Mouse (Mus musculus) ovary, adult 18-20 months (tissue): ENCODE results near the gene Ralgapa2.
A peak's percentile ranks its signal among the peaks of the same experiment; 100 is the strongest.

Source experiments
- DNase-seq: peaks from one replicate; pipeline ENCODE4 v3.0.0; 2022; ENCODE audit warnings: low spot score, mixed read lengths

The Ralgapa2 gene

GRCm38 (mm10) chr2:146511911-146512580 lies at the start of gene Ralgapa2:
TSS of gene Ralgapa2 (minus strand) at chr2:146512344.
- peak; percentile 99 for DNase-seq

DNA sequence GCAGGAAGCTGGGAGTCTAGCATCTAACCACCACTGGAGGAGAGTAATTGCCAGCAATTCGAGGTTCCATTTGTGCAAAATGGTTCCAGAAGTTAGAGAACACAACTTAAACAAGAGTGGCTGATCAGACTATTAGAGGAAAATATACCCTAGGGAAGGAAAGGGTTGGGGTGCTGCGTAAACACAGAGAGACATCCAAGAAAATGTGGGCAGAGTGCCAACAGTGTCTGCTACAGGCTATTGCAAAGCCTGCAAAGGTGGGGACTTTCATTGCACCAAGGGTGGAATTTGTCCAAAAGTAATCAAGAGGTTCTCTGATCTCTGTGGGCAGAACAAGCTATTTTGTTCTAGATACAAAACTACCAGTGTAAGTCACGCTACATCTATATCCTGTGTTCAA lies 49.4 kb upstream of the Ralgapa2 start:
- DNase-seq: no peak

- DNase-seq: no peak
Observed at GRCm38 (mm10) chr2:146560633-146561043, 48.5 kb upstream of the Ralgapa2 start.

- no peak for DNase-seq
Observed at GRCm38 (mm10) chr2:146556148-146556547, 44.0 kb upstream of the Ralgapa2 start.

DNA sequence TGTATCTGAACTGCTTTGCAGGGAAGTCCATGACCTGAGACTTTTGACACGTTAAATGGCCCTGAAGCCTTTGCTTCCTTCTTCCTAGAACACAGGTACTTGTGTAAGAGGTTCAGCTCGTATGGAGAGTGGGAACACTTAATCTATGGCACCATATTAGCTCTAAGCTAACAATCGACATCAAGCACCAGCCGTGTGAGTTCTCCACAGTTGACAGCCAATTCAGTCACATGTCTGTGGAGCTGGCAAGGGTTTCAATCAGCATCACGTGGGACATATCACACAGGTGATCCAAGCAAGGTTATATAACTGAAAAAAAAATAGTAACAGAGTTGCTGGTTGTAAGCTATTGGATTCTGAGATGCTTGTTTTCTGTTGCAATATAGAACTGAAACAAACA lies 43.2 kb upstream of the Ralgapa2 start:
- DNase-seq: no peak

DNA sequence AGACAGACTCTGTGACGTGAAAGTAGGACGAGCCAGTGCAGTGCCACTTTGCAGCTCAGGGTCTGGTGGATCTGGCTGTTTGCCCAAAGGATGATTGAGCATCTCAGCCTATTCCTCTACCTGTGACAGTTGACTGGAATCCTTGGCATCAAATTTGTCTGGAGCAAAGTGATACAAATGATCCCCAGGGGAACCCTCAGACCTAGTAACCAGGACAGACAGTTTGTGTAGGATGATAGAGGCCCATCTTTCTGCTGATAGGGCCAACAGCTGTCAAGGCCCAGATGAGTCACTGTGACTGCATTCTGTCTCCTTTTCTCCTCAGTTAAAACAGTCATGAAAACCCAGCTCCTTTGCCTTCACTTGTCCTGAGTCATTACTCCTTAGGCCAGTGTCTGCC lies 41.6 kb upstream of the Ralgapa2 start:
- no peak for DNase-seq

DNA sequence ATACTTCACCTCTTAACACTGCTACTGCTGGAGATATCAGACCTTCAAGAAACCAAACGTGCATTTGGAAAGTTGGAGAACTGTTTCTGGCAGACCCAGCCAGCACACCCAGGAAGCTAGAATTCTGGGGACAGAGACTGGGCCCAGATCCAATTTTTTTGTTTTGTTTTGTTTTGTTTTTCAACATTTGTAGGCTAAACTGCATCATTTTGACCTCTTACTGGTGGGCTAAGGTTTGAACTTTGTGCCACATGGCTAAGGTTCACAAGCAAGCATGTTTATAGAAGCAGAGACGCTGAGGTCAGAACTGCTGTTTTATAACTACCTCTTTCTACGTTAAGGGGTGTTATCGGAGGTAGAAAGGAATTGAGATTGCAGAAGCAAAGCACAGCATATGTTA lies 39.7 kb upstream of the Ralgapa2 start:
- DNase-seq: peak; percentile 5

DNA sequence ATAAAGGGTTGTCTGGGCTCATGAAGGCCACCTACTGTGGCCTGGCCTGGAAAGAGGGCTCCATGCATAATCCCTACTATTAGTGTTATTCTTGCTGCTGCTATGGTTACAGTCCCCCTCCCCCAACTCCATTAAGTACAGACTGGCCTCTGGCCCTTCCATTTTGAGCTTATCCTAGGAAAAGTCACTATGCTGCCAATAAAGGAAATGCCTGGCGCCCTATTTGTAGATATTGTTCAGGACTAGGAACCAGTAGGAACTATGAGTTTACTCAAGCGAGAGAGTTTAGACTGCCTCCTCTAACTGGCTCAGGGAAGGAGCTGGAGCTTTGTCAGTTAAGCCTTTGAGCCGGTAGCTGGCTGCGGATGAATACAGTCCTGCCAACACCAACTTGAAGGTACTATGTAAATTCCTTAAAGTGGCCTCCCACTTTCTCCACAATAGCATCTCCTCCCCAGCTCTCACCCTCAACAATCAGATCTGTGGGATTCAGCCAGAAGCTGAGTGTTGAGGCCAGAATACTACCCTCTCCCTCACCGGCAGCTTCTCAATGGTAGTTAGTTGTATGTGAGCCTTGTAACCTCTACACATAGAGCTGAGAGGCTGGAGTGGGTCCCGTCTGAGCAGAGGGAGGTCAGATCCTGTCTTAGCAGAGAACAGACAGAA lies 37.1 kb upstream of the Ralgapa2 start:
- DNase-seq: peak; percentile 5

- DNase-seq: no peak
Observed at GRCm38 (mm10) chr2:146544155-146544814, 32.1 kb upstream of the Ralgapa2 start.

DNA sequence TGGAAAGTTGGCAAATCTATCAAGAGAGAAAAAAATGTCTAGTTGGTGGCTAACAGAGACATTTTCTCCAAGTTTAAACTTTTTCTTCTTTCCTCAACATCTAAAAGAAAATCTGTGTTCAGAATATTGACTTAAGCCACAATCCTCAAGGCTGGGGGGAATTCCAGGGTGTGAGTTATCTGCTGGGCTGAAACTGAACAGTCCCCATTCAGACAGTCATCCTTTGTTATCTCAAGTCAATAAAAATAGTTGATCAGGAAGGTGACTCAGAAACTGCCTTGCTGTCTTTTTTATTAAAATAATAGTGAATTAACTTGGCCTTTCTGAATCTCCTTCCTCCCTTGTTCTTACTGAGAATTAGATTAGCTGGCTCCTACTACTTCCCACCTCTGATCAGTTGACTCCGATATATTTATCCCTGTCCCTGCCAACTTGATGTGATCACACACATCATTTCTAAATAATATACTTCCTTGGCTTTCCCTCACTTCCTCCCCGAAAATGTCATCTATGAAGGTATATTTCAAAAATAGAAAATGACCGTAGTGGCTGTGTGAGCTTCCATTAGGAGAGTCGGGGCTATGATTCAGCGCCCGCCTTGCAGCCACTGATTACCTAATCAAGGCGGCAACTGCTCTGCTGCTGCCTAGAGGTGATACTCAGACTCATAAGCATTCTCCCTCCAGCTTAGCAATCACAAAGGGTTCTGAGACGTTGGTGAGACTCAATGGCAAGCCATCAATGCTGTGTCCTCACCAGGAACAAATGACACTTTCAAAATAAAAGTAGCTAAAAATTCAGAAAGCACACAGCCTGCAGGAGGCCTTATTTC lies 21.2 kb upstream of the Ralgapa2 start:
- DNase-seq: no peak

- DNase-seq: no peak
Observed at GRCm38 (mm10) chr2:146532493-146532892, 20.3 kb upstream of the Ralgapa2 start.

DNA sequence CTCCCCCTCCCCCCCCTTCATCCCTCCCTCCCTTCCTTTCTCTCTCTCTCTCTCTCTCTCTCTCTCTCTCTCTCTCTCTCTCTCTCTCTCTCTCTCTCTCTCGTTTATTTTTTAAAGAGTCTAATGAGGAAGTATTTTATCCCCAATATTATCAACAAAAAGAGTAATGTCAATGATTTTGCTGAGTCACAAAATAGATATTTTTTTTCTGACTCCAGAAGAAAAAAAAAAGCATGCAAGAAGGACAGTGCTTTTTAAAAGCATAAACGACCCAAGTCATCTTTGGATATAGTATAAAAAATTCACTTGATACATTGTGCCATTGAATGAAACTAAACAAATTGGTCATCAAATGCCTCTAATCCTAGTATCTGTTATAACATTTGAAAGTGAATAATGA lies 13.3 kb upstream of the Ralgapa2 start:
- DNase-seq: no peak

DNA sequence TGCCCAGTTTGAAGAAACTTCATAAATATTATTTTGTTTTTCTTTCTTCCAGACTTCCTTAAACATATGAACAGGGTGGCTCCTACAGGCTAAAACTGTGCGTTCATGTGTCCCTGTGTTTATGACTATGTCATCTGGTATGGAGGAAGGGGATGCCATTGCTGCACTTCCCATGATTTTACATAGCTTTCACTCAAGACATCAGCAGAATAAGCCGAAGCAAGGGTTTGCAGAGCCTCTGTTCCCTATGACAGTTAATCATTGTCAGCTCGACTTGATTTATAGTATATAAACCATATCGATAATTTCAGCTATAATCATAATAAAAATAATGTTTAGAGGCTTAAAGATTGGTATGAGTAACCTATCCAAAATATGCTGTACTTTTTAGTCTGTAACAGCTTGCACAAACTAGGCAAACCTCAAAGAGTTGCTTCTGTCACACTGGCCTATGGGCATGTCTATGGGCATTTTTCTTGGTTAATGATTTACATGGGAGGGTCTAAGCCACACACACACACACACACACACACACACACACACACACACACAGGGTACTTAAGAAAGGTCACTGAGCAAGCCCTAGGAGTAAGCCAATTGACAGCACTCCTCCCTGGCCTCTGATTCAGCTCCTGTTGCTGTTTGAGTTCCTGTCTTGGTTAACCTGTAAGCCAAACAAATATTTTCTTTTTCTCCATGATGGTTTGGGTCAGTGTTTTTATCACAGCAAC lies 12.7 kb upstream of the Ralgapa2 start:
- DNase-seq: no peak

DNA sequence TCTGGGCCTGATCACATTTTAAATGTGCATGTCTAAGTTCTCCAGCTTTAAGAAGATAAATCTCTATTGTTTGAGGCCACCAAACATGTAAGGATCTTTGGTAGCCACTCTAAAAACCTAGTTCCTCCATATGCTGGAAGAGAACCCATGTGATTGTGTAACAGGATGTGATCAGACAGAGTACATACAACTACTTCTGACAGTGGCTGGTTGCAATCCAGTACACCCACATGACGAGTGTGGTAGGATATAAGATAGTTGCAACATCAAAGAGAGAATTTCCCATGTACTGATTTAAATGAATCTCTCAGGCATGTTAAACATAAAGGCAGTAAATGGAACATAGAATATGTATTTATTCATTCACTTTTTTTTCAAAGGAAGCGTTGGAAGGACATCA lies 4.8 kb upstream of the Ralgapa2 start:
- DNase-seq: no peak

GRCm38 (mm10) chr2:146515081-146515480 lies 2.9 kb upstream of the Ralgapa2 start:
- no peak for DNase-seq

GRCm38 (mm10) chr2:146512581-146512920 lies 407 bp upstream of the Ralgapa2 start:
- no peak for DNase-seq

DNA sequence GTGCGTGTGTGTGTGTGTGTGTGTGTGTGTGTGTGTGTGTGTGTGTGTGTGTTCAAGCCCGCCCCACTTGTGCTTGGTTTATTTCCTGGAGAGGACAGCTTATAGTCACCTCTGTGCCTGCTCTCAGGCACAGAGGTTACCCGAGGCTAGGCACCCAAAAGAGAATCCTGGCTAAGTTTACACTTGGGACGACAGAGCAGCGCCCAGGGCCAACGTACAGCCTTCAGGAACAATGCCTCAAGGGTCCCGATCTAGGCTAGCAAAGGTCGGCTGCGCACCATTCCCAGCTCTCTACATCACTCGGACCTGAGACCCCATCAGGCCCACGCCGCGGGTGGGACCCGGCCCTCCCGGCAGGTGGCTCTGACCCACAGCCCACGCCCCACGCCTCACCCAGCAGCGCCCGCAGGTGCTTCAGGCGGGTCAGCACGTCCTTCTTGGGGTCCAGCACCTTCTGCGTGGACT lies 711 bp downstream of the Ralgapa2 start:
- DNase-seq: no peak

- no peak for DNase-seq
Observed at GRCm38 (mm10) chr2:146510780-146511179, 1.4 kb downstream of the Ralgapa2 start.

DNA sequence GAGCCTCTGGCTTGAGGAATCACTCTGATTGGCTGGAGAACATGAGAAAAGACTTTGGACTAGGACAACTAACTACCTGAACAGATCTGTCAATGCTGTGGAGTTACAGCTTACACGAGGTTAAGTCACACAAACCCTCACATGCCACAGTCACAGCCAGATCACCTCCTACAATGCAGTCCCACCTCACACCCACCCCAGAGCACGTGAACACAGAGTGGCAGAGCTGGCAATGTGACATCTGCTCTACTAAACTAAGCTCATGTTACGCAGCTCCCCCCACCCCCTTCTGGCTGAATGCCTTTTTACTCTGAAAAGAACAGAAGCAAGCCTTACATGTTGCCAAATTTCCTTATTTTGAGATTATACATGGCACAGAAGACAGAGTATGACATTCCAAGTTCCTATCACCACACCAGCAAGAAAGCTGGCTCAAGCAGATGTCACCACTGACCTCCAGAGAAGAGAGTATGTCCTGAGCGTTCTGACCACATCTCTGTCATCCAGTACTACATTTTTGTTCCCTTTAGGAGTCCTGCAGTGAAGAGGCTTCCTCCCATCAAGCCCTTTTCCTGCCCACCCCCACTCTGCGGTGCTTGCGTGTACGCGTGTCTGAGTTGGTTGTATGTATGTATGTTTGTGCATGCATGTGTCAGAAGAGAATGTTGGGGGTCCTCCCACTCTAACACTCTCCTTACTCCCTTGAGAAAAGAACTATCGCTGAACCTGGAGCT lies 9.4 kb downstream of the Ralgapa2 start:
- DNase-seq: no peak

DNA sequence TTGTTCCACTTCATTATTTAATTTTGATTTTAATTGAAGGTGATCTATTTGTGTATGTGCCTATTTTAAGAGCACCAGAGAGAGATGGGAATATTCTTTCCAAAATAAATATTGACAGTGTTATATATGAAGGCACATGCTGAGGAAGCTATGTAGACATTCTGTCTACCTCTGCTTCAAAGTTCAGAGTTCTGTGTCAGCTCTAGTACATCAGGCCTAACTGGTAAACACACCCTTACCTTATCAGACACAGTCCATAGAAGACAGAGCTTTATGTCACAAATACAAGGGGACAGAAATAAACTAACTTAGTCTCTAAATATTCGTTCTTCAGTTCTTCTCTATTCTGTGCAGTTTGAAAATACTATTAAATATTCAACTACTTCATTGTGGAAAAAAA lies 12.1 kb downstream of the Ralgapa2 start:
- DNase-seq: no peak

DNA sequence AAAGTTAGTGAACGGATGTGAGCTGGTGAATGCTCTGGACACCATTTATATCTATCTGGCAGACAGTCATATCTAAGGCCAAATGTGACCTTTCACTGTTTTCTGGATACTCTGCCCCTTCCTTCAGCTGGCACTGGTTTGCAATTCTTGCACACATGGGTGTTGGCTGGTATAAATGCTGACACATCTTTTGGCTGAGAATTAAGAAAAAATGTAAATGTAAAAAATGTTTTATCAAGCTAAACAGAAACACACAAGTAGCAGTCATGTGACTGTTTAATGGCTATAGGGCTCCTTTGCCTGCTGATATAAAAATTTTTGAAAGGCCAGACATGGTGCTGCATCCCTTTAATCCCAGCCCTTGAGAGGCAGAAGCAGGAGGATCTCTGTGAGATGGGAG lies 13.0 kb downstream of the Ralgapa2 start:
- no peak for DNase-seq
